Mouse (Mus musculus) small intestine, adult 2 months (tissue): ENCODE measurements around the gene Sytl2.

Source experiments
- CTCF ChIP-seq: fragments of 200-500 bp; IDR thresholded peaks from 2 replicates; pipeline ENCODE4 v1.5.1; 2012; ENCODE audit warnings: low read depth, mild to moderate bottlenecking, control low read depth, inconsistent platforms, low read length, moderate library complexity, mixed read lengths; ENCODE audit not compliant: insufficient replicate concordance, insufficient read length; ENCODE audit errors: extremely low read depth
- POLR2A ChIP-seq: fragments of 200-500 bp; IDR thresholded peaks from 2 replicates; pipeline ENCODE4 v1.6.1; 2012; ENCODE audit warnings: low read depth, mild to moderate bottlenecking, control low read depth, inconsistent platforms, low read length, moderate library complexity

DNA sequence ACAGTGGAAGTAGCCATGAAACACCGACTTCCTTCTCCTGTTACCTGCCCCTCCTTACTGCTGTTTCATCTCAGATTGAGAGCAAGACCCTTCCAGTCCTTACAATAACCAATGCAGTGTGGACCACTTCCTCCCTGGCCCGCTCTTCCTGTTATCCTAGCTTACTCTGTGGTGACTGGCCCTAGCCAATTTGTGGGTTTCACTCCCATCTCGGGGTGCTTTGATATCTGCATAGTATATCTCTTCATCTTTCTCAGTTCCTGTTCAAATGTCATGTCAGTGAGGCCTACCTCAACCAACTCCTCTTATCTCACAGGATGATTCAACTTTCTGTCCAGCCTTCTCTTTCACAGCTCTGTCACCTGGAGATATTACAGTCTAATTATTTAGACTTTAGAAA, 42.9 kb downstream of the Sytl2 start:
- TF ChIP-seq CTCF (no peak), POLR2A (no peak)
